Mouse (Mus musculus): ENCODE measurements around the gene Cope. TPM values are rescaled to one million over a fixed set of nuclear protein-coding genes. Genes with fewer than 3 reads are reported as not detected.

Gene Cope
- polyA plus RNA-seq, 1 experiment from 2014 or later: 268 TPM

- Histone ChIP-seq H3K4me1 (peaks cover 56% of the 10 kb centered on the region), H3K9ac (peak overlapping the region; percentile 99), H3K4me2 (peak overlapping the region; percentile 96), H3K9me3 (replicated peaks) (no peaks in the 10 kb centered on the region), H3K27me3 (no peaks in the 10 kb centered on the region), H3K36me3 (ENCODE audit: poor library complexity, severe bottlenecking) (peaks cover 36% of the 10 kb centered on the region), H3K4me3 (peak overlapping the region; percentile 100), H3K27ac (no peak overlapping the region)
- no peak for ATAC-seq
- WGBS: 32% methylated on average over 3 of the region's 3 CpGs
Measured at GRCm38 (mm10) chr8:70352000-70352384, 49.7 kb downstream of the Cope start.

- peak; percentile 58 for ATAC-seq
- peak overlapping the region; percentile 100 for H3K4me3 ChIP-seq
- peaks cover 54% of the 10 kb centered on the region for H3K4me1 ChIP-seq
- no peaks in the 10 kb centered on the region for H3K9me3 ChIP-seq (replicated peaks)
- peak overlapping the region; percentile 99 for H3K9ac ChIP-seq
- H3K27ac ChIP-seq: peak overlapping the region; percentile 82
- 0% methylated on average over 61 of the region's 64 CpGs for WGBS
- peak overlapping the region; percentile 96 for H3K4me2 ChIP-seq
- H3K36me3 ChIP-seq (ENCODE audit: poor library complexity, severe bottlenecking): peaks cover 29% of the 10 kb centered on the region
- no peaks in the 10 kb centered on the region for H3K27me3 ChIP-seq
Measured at GRCm38 (mm10) chr8:70352657-70353151, 50.4 kb downstream of the Cope start.

- Histone ChIP-seq H3K27ac (peak within 1 kb of the TSS; percentile 82), H3K9me3 (replicated peaks) (no peaks in the 10 kb centered on the region), H3K4me2 (peak within 1 kb of the TSS; percentile 96), H3K27me3 (no peaks in the 10 kb centered on the region), H3K36me3 (ENCODE audit: poor library complexity, severe bottlenecking) (peaks cover 23% of the 10 kb centered on the region), H3K4me3 (peak within 1 kb of the TSS; percentile 100), H3K4me1 (peaks cover 48% of the 10 kb centered on the region), H3K9ac (peak within 1 kb of the TSS; percentile 99)
- WGBS: under 1% methylated on average over 58 of the region's 69 CpGs
- ATAC-seq: peak; percentile 87
Measured at GRCm38 (mm10) chr8:70353194-70353817, 51.0 kb downstream of the Cope start, which contains the start of gene Upf1. Upf1 (minus strand) TSS chr8:70353278.

GRCm38 (mm10) chr8:70354004-70354403 is 51.7 kb downstream of the Cope start:
- H3K4me1 ChIP-seq: peaks cover 41% of the 10 kb centered on the region
- H3K27ac ChIP-seq: peak overlapping the region; percentile 82
- 0 out of 2 replicates have a peak, but pooled peaks cover 5% of the 10 kb centered on the region for H3K27me3 ChIP-seq
- H3K9ac ChIP-seq: peak overlapping the region; percentile 74
- ATAC-seq: no peak
- peak overlapping the region; percentile 96 for H3K4me2 ChIP-seq
- peaks cover 16% of the 10 kb centered on the region for H3K36me3 ChIP-seq (ENCODE audit: poor library complexity, severe bottlenecking)
- H3K4me3 ChIP-seq: peak overlapping the region; percentile 100
- no peaks in the 10 kb centered on the region for H3K9me3 ChIP-seq (replicated peaks)
- 68% methylated on average over 4 of the region's 4 CpGs for WGBS

- H3K27me3 ChIP-seq: 0 out of 2 replicates have a peak, but pooled peaks cover 5% of the 10 kb centered on the region
- no peak overlapping the region for H3K9ac ChIP-seq
- no peaks in the 10 kb centered on the region for H3K9me3 ChIP-seq (replicated peaks)
- H3K27ac ChIP-seq: no peak overlapping the region
- peaks cover 25% of the 10 kb centered on the region for H3K4me1 ChIP-seq
- 93% methylated on average over 1 of the region's 1 CpGs for WGBS
- no peak overlapping the region for H3K4me2 ChIP-seq
- no peak for ATAC-seq
- H3K36me3 ChIP-seq (ENCODE audit: poor library complexity, severe bottlenecking): no peaks in the 10 kb centered on the region
- no peak overlapping the region for H3K4me3 ChIP-seq
Measured at GRCm38 (mm10) chr8:70356111-70356510, 53.8 kb downstream of the Cope start.

- Histone ChIP-seq H3K9ac (0 out of 2 replicates have a peak overlapping the region, but pooled peaks have one; percentile 26), H3K27ac (no peak overlapping the region), H3K27me3 (0 out of 2 replicates have a peak, but pooled peaks cover 8% of the 10 kb centered on the region), H3K4me3 (no peak overlapping the region), H3K4me1 (0 out of 2 replicates have a peak, but pooled peaks cover 5% of the 10 kb centered on the region), H3K4me2 (no peak overlapping the region), H3K9me3 (replicated peaks) (no peaks in the 10 kb centered on the region), H3K36me3 (ENCODE audit: poor library complexity, severe bottlenecking) (no peaks in the 10 kb centered on the region)
- 33% methylated on average over 3 of the region's 3 CpGs for WGBS
- ATAC-seq: no peak
Measured at GRCm38 (mm10) chr8:70359411-70359810, 57.1 kb downstream of the Cope start.

- ATAC-seq: no peak
- Histone ChIP-seq H3K27ac (no peak overlapping the region), H3K9ac (no peak overlapping the region), H3K4me1 (0 out of 2 replicates have a peak, but pooled peaks cover 5% of the 10 kb centered on the region), H3K27me3 (0 out of 2 replicates have a peak, but pooled peaks cover 8% of the 10 kb centered on the region), H3K4me2 (no peak overlapping the region), H3K36me3 (ENCODE audit: poor library complexity, severe bottlenecking) (no peaks in the 10 kb centered on the region), H3K9me3 (replicated peaks) (no peaks in the 10 kb centered on the region), H3K4me3 (no peak overlapping the region)
- 46% methylated on average over 4 of the region's 4 CpGs for WGBS
Measured at GRCm38 (mm10) chr8:70360769-70361168, 58.5 kb downstream of the Cope start.

GRCm38 (mm10) chr8:70361484-70362032 is 59.2 kb downstream of the Cope start:
- Histone ChIP-seq H3K27me3 (0 out of 2 replicates have a peak, but pooled peaks cover 12% of the 10 kb centered on the region), H3K36me3 (ENCODE audit: poor library complexity, severe bottlenecking) (no peaks in the 10 kb centered on the region), H3K27ac (no peak overlapping the region), H3K4me1 (0 out of 2 replicates have a peak, but pooled peaks cover 5% of the 10 kb centered on the region), H3K9me3 (replicated peaks) (no peaks in the 10 kb centered on the region), H3K4me2 (no peak overlapping the region), H3K9ac (no peak overlapping the region), H3K4me3 (no peak overlapping the region)
- ATAC-seq: no peak
- WGBS: 77% methylated on average over 10 of the region's 10 CpGs

Other genes starting within 250 kb of the Cope start
- gene Tm6sf2, start 229.6 kb upstream of the Cope start, polyA plus RNA-seq (2015; fragmentation: Nextera tagmentation; extraction: Ambion mirVana): 1.1 and 1.3 TPM in 2 replicates
- gene Hapln4, start 219.1 kb upstream of the Cope start, polyA plus RNA-seq (2015; fragmentation: Nextera tagmentation; extraction: Ambion mirVana): 0.14 and 0.16 TPM in 2 replicates
- gene Ncan, start 181.6 kb upstream of the Cope start, polyA plus RNA-seq (2015; fragmentation: Nextera tagmentation; extraction: Ambion mirVana): 100 and 102 TPM in 2 replicates
- gene Nr2c2ap, start 171.2 kb upstream of the Cope start, polyA plus RNA-seq (2015; fragmentation: Nextera tagmentation; extraction: Ambion mirVana): 33.4 and 37.4 TPM in 2 replicates
- gene Rfxank, start 163.4 kb upstream of the Cope start, polyA plus RNA-seq (2015; fragmentation: Nextera tagmentation; extraction: Ambion mirVana): 12.2 and 14.2 TPM in 2 replicates
- gene Borcs8, start 163.0 kb upstream of the Cope start, polyA plus RNA-seq (2015; fragmentation: Nextera tagmentation; extraction: Ambion mirVana): 47.4 and 48.0 TPM in 2 replicates
- 0.23 and 0.45 TPM in 2 replicates for gene Mef2b, start 162.8 kb upstream of the Cope start, polyA plus RNA-seq (2015; fragmentation: Nextera tagmentation; extraction: Ambion mirVana)
- gene Tmem161a, start 130.2 kb upstream of the Cope start, polyA plus RNA-seq (2015; fragmentation: Nextera tagmentation; extraction: Ambion mirVana): 50.2 and 59.5 TPM in 2 replicates
- 2.0 and 3.0 TPM in 2 replicates for gene Slc25a42, start 90.2 kb upstream of the Cope start, polyA plus RNA-seq (2015; fragmentation: Nextera tagmentation; extraction: Ambion mirVana)
- 75.9 and 76.7 TPM in 2 replicates for gene Sugp2, start 68.3 kb upstream of the Cope start, polyA plus RNA-seq (2015; fragmentation: Nextera tagmentation; extraction: Ambion mirVana)
- 52.8 and 60.1 TPM in 2 replicates for gene Armc6, start 68.1 kb upstream of the Cope start, polyA plus RNA-seq (2015; fragmentation: Nextera tagmentation; extraction: Ambion mirVana)
- 65.0 and 66.0 TPM in 2 replicates for gene Homer3, start 19.7 kb upstream of the Cope start, polyA plus RNA-seq (2015; fragmentation: Nextera tagmentation; extraction: Ambion mirVana)
- 52.4 and 53.7 TPM in 2 replicates for gene Ddx49, start within 50 bp of the Cope start, polyA plus RNA-seq (2015; fragmentation: Nextera tagmentation; extraction: Ambion mirVana)
- gene Cers1, start 13.3 kb downstream of the Cope start, polyA plus RNA-seq (2015; fragmentation: Nextera tagmentation; extraction: Ambion mirVana): 18.2 and 20.1 TPM in 2 replicates
- gene Gdf1, start 27.3 kb downstream of the Cope start, polyA plus RNA-seq (2015; fragmentation: Nextera tagmentation; extraction: Ambion mirVana): 0.89 and 2.5 TPM in 2 replicates
- gene Upf1, start 50.8 kb downstream of the Cope start, polyA plus RNA-seq (2015; fragmentation: Nextera tagmentation; extraction: Ambion mirVana): 14.2 and 16.3 TPM in 2 replicates
- gene Comp, start 71.0 kb downstream of the Cope start, polyA plus RNA-seq (2015; fragmentation: Nextera tagmentation; extraction: Ambion mirVana): 0.18 and 0.35 TPM in 2 replicates
- gene Crtc1, start 137.1 kb downstream of the Cope start, polyA plus RNA-seq (2015; fragmentation: Nextera tagmentation; extraction: Ambion mirVana): 23.4 and 28.2 TPM in 2 replicates
- 15.3 and 16.4 TPM in 2 replicates for gene Klhl26, start 174.4 kb downstream of the Cope start, polyA plus RNA-seq (2015; fragmentation: Nextera tagmentation; extraction: Ambion mirVana)
- gene Tmem59l, start 184.8 kb downstream of the Cope start, polyA plus RNA-seq (2015; fragmentation: Nextera tagmentation; extraction: Ambion mirVana): 32.5 and 38.0 TPM in 2 replicates
- gene Crlf1, start 190.6 kb downstream of the Cope start, polyA plus RNA-seq (2015; fragmentation: Nextera tagmentation; extraction: Ambion mirVana): 0.86 and 0.92 TPM in 2 replicates
- 150 and 154 TPM in 2 replicates for gene Rex1bd, start 204.2 kb downstream of the Cope start, polyA plus RNA-seq (2015; fragmentation: Nextera tagmentation; extraction: Ambion mirVana)
- 812 and 920 TPM in 2 replicates for gene Uba52, start 208.3 kb downstream of the Cope start, polyA plus RNA-seq (2015; fragmentation: Nextera tagmentation; extraction: Ambion mirVana)
- 357 and 385 TPM in 2 replicates for gene Fkbp8, start 225.2 kb downstream of the Cope start, polyA plus RNA-seq (2015; fragmentation: Nextera tagmentation; extraction: Ambion mirVana)
- gene Kxd1, start 225.4 kb downstream of the Cope start, polyA plus RNA-seq (2015; fragmentation: Nextera tagmentation; extraction: Ambion mirVana): 52.5 and 53.6 TPM in 2 replicates
- gene Ell, start 236.9 kb downstream of the Cope start, polyA plus RNA-seq (2015; fragmentation: Nextera tagmentation; extraction: Ambion mirVana): 16.5 and 16.6 TPM in 2 replicates